Mouse (Mus musculus) midbrain, postnatal 0 days (tissue): ENCODE data around the gene Zfp334. TPM values are rescaled to one million over a fixed set of nuclear protein-coding genes. Genes with fewer than 3 reads are reported as not detected.

Experiments used
- ATAC-seq: fragments of 200-750 bp; cut with Nextera tagmentation; 2 replicates; pipeline ENCODE4 v1.8.0; 2017; ENCODE audit warnings: moderate number of reproducible peaks, mild to moderate bottlenecking, moderate TSS enrichment, moderate library complexity; ENCODE audit not compliant: low FRiP score
- DNase-seq: peaks from one replicate; pipeline ENCODE4 v3.0.0-alpha.2; 2015; ENCODE audit warnings: low spot score
- H3K27ac ChIP-seq: fragments of 300-500 bp; sonication (generic); 2 replicates; pipeline ENCODE4 v1.5.1; 2014; ENCODE audit warnings: low read depth, mild to moderate bottlenecking, low read length, mixed read lengths
- H3K27me3 ChIP-seq: fragments of 300-500 bp; sonication (generic); 2 replicates; pipeline ENCODE4 v1.6.1; 2014; ENCODE audit warnings: low read length, control low read depth, mixed read lengths; ENCODE audit not compliant: insufficient read depth
- H3K36me3 ChIP-seq: fragments of 300-500 bp; sonication (generic); 2 replicates; pipeline ENCODE4 v1.6.1; 2014; ENCODE audit warnings: low read length, control low read depth, mixed read lengths; ENCODE audit not compliant: insufficient read depth
- H3K4me1 ChIP-seq: fragments of 300-500 bp; sonication (generic); 2 replicates; pipeline ENCODE4 v1.6.1; 2014; ENCODE audit warnings: mild to moderate bottlenecking, control low read depth, antibody characterized with exemption, low read length, mixed read lengths; ENCODE audit not compliant: insufficient read depth
- H3K4me2 ChIP-seq: fragments of 300-500 bp; sonication (generic); 2 replicates; pipeline ENCODE4 v1.6.1; 2014; ENCODE audit warnings: low read depth, mild to moderate bottlenecking, low read length, mixed read lengths; ENCODE audit not compliant: poor library complexity, severe bottlenecking
- H3K4me3 ChIP-seq: fragments of 300-500 bp; sonication (generic); 2 replicates; pipeline ENCODE4 v1.5.1; 2014; ENCODE audit warnings: low read depth, mild to moderate bottlenecking, low read length, moderate library complexity
- H3K9ac ChIP-seq: fragments of 300-500 bp; sonication (generic); replicated peaks from 2 replicates; pipeline ENCODE4 v1.6.1; 2014; ENCODE audit warnings: mild to moderate bottlenecking, low read length, moderate library complexity, mixed read lengths; ENCODE audit not compliant: poor library complexity, severe bottlenecking
- H3K9me3 ChIP-seq: fragments of 300-500 bp; sonication (generic); 2 replicates; pipeline ENCODE4 v1.6.1; 2016; ENCODE audit warnings: low read length, control low read depth
- CTCF ChIP-seq: IDR thresholded peaks from 2 replicates; pipeline ENCODE4 v1.5.1; 2016; ENCODE audit warnings: antibody characterized with exemption, mild to moderate bottlenecking
- WGBS: fragments of 180-500 bp; shearing (Covaris S2); extraction: QIAGEN DNeasy Blood & Tissue Kit; methylation state at CpG from one replicate; pipeline ENCODE4 v1.1.7; 2014; 5-methylcytosine and 5-hydroxymethylcytosine counted together
- polyA plus RNA-seq: library from polyadenylated mRNA; unstranded; fragments of >200 nt; fragmentation: Nextera tagmentation; extraction: Ambion mirVana; gene quantifications from 2 replicates; pipeline ENCODE4 v1.2.1, GENCODE M21; 2015
- total RNA-seq: library from RNA; depleted of rRNA; stranded (reverse); fragments of >200 nt; gene quantifications from 2 replicates; pipeline ENCODE4 v1.2.3, GENCODE M21; 2014; rRNA removed

Zfp334 gene
- total and polyA plus RNA-seq, 2 experiments from 2014 or later: 4.2 to 15.1 TPM

- no peaks in the 10 kb centered on the region for H3K9me3 ChIP-seq
- no peak overlapping the region for H3K9ac ChIP-seq
- peaks cover 10% of the 10 kb centered on the region; the same call in 1 of the 2 replicates for H3K4me1 ChIP-seq
- 58% methylated on average over 3 of the region's 3 CpGs for WGBS
- H3K27me3 ChIP-seq: no peaks in the 10 kb centered on the region
- no peak for TF ChIP-seq CTCF
- H3K27ac ChIP-seq: no peak overlapping the region
- ATAC-seq (no peak), DNase-seq (no peak)
- no peaks in the 10 kb centered on the region for H3K36me3 ChIP-seq
- H3K4me3 ChIP-seq: no peak overlapping the region
- no peak overlapping the region for H3K4me2 ChIP-seq
Measured at GRCm38 (mm10) chr2:165329703-165330102, 58.4 kb downstream of the Zfp334 start.

GRCm38 (mm10) chr2:165328746-165329145 is 59.3 kb downstream of the Zfp334 start:
- TF ChIP-seq CTCF: no peak
- Histone ChIP-seq H3K4me1 (peaks cover 14% of the 10 kb centered on the region; the same call in 1 of the 2 replicates), H3K9ac (no peak overlapping the region), H3K4me2 (no peak overlapping the region), H3K36me3 (no peaks in the 10 kb centered on the region), H3K27me3 (no peaks in the 10 kb centered on the region), H3K9me3 (no peaks in the 10 kb centered on the region), H3K27ac (no peak overlapping the region), H3K4me3 (no peak overlapping the region)
- DNase-seq (no peak), ATAC-seq (no peak)
- 81% methylated on average over 5 of the region's 5 CpGs for WGBS

- DNase-seq (peak; percentile 53), ATAC-seq (no peak)
- H3K36me3 ChIP-seq: no peaks in the 10 kb centered on the region
- peak overlapping the region; percentile 76; the same call in 1 of the 2 replicates for H3K9ac ChIP-seq
- H3K27me3 ChIP-seq: no peaks in the 10 kb centered on the region
- WGBS: 28% methylated on average over 7 of the region's 7 CpGs
- H3K27ac ChIP-seq: peak overlapping the region; percentile 97
- H3K4me1 ChIP-seq: peaks cover 14% of the 10 kb centered on the region; the same call in 1 of the 2 replicates
- no peak for TF ChIP-seq CTCF
- H3K9me3 ChIP-seq: no peaks in the 10 kb centered on the region
- H3K4me3 ChIP-seq: peak overlapping the region; percentile 77; the same call in 1 of the 2 replicates
- peak overlapping the region; percentile 75 for H3K4me2 ChIP-seq
Measured at GRCm38 (mm10) chr2:165327386-165327785, 60.7 kb downstream of the Zfp334 start.

- WGBS: under 1% methylated on average over 53 of the region's 55 CpGs
- ATAC-seq (peak; percentile 97), DNase-seq (peak; percentile 98)
- Histone ChIP-seq H3K9ac (peak within 1 kb of the TSS; percentile 76), H3K4me1 (peaks cover 14% of the 10 kb centered on the region; the same call in 1 of the 2 replicates), H3K4me2 (peak within 1 kb of the TSS; percentile 75), H3K4me3 (peak within 1 kb of the TSS; percentile 77), H3K27ac (peak within 1 kb of the TSS; percentile 97), H3K27me3 (no peaks in the 10 kb centered on the region), H3K36me3 (no peaks in the 10 kb centered on the region), H3K9me3 (no peaks in the 10 kb centered on the region)
- peak; percentile 13; the same call in 1 of the 2 replicates for TF ChIP-seq CTCF
Measured at GRCm38 (mm10) chr2:165326304-165327190, 61.5 kb downstream of the Zfp334 start, which contains the start of gene Elmo2. TSS of gene Elmo2 (minus strand) at chr2:165326479.

GRCm38 (mm10) chr2:165325521-165326303 is 62.3 kb downstream of the Zfp334 start:
- no peaks in the 10 kb centered on the region for H3K36me3 ChIP-seq
- peak overlapping the region; percentile 58 for H3K27ac ChIP-seq
- peak overlapping the region; percentile 65 for H3K4me2 ChIP-seq
- H3K4me3 ChIP-seq: peak overlapping the region; percentile 77
- no peak for DNase-seq
- peak overlapping the region; percentile 75 for H3K9ac ChIP-seq
- no peaks in the 10 kb centered on the region for H3K9me3 ChIP-seq
- 1% methylated on average over 23 of the region's 30 CpGs for WGBS
- ATAC-seq: peak; percentile 6; the same call in 1 of the 2 replicates
- H3K27me3 ChIP-seq: no peaks in the 10 kb centered on the region
- H3K4me1 ChIP-seq: peaks cover 22% of the 10 kb centered on the region
- no peak for TF ChIP-seq CTCF

Other genes starting within 250 kb of the Zfp334 start
- gene Cdh22, start 153.4 kb downstream of the Zfp334 start, total RNA-seq: 41.3 and 47.9 TPM in 2 replicates
- gene Cdh22, start 153.4 kb downstream of the Zfp334 start, polyA plus RNA-seq: 21.9 and 23.2 TPM in 2 replicates
- 89.6 and 98.9 TPM in 2 replicates for gene Slc35c2, start 100.4 kb downstream of the Zfp334 start, total RNA-seq
- gene Slc35c2, start 100.4 kb downstream of the Zfp334 start, polyA plus RNA-seq: 68.7 and 69.3 TPM in 2 replicates
- gene Elmo2, start 61.8 kb downstream of the Zfp334 start, total RNA-seq: 98.6 and 99.4 TPM in 2 replicates
- gene Elmo2, start 61.8 kb downstream of the Zfp334 start, polyA plus RNA-seq: 77.2 and 80.2 TPM in 2 replicates
- gene Zfp663, start 19.5 kb downstream of the Zfp334 start, total RNA-seq: 4.8 and 10.2 TPM in 2 replicates
- gene Zfp663, start 19.5 kb downstream of the Zfp334 start, polyA plus RNA-seq: 3.8 and 4.3 TPM in 2 replicates
- gene Ocstamp, start 12.1 kb upstream of the Zfp334 start, total RNA-seq: not detected in 2 replicates
- gene Ocstamp, start 12.1 kb upstream of the Zfp334 start, polyA plus RNA-seq: 0.04 and 0.06 TPM in 2 replicates
- 25.5 and 32.1 TPM in 2 replicates for gene Slc13a3, start 85.0 kb upstream of the Zfp334 start, total RNA-seq
- 17.4 and 20.3 TPM in 2 replicates for gene Slc13a3, start 85.0 kb upstream of the Zfp334 start, polyA plus RNA-seq
- 37.1 and 54.9 TPM in 2 replicates for gene Trp53rka, start 105.1 kb upstream of the Zfp334 start, total RNA-seq
- gene Trp53rka, start 105.1 kb upstream of the Zfp334 start, polyA plus RNA-seq: 37.0 and 40.3 TPM in 2 replicates
- gene Slc2a10, start 115.5 kb upstream of the Zfp334 start, total RNA-seq: 1.8 and 1.9 TPM in 2 replicates
- gene Slc2a10, start 115.5 kb upstream of the Zfp334 start, polyA plus RNA-seq: 2.5 and 2.6 TPM in 2 replicates
- gene Eya2, start 206.8 kb upstream of the Zfp334 start, total RNA-seq: 12.0 and 21.6 TPM in 2 replicates
- 6.0 and 7.1 TPM in 2 replicates for gene Eya2, start 206.8 kb upstream of the Zfp334 start, polyA plus RNA-seq